Mouse (Mus musculus) right cerebral cortex, postnatal 25 days (tissue): ENCODE data around the gene Smarca1.

Experiments used
- DNase-seq: peaks from one replicate; pipeline ENCODE4 v3.0.0; 2022

The Smarca1 gene

DNA sequence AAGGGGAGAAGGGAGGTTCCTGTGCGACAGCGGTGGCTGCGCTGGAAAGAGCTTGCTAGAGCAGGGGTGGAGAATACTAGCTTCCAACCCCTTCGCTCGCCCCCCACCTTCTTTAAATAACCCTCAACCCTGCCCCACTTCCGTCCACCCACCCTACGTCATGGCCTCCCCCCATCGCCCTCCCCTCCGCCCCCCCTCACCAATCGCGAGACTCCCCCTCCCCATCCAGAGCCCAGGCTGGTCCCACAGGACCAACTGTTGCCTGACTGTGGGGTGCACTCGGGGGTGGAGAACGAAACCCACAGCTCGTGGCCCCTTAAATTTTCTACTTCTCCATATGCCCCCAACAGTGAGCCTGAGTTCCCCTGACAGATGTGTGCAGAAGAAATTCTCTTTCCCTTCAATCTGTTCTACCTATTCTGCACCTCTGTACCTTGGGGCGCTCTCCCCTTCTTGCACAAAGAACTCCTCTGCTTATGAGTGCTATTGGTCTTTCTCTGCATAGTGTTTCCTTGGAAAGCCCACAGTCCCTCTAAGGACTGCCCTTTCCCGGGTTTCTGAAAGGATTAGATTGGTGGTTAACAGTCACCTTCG lies at the start of gene Smarca1:
Gene Smarca1, minus strand, starts transcription at position 544 of the 594 bp plus-strand sequence.
- DNase-seq, result no peak

DNA sequence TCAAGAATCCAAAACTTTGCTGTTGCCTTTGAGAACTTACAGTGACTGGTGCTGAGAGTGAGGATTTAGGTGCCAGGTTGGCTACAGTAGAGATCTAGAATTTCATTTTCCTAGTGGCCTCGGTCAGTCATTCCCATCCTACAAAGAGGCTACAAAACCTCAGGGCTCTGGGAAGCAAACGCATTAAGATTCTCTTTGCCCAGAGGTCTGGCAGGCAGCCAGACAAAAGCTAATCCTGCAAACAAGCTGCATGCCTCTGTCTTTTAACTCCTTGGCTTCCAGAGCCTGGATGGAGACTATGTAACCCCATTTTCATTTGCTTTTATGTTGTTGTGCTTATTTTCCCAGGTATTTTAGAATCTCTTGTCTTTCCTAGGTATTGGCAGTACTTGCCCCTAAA lies 45.0 kb upstream of the Smarca1 start:
- DNase-seq, result no peak

DNA sequence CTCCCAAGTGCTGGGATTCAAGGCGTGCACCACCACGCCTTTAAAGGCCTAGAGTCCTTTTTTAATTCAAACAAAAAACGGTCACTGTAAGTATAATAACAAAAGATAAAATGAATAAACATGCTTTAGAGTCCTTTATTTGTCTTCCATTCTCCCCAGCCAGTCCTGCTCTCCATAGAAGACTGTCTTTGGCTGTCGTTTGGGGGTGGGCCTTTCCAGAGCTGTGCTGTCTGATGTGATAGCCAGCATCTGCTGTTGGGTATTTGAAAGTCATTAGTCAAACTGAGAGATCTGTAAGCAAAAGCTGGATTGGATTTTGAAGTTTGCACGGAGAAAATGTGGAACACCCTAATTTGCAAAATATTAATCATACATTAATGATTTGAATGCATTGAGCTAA lies 44.1 kb upstream of the Smarca1 start:
- no peak for DNase-seq

DNA sequence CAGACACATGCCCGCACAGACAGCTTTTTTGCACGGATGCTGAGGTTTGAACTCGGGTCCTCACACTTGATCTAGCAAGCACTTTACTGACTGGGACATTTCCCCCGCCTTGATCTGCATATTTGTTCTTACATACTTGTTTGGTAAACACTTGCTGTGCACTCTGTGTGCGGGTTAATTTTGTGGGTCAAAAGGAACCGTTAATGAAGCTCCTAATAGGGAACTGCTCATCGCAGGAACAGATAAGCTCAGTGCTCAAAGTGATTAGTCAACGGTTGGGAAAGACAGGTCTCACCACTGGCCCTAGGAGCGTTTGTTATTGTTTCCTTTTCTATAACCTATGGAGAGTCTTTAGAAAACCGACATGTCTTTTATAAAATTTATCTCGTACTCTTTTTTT lies 41.6 kb upstream of the Smarca1 start:
- no peak for DNase-seq

DNA sequence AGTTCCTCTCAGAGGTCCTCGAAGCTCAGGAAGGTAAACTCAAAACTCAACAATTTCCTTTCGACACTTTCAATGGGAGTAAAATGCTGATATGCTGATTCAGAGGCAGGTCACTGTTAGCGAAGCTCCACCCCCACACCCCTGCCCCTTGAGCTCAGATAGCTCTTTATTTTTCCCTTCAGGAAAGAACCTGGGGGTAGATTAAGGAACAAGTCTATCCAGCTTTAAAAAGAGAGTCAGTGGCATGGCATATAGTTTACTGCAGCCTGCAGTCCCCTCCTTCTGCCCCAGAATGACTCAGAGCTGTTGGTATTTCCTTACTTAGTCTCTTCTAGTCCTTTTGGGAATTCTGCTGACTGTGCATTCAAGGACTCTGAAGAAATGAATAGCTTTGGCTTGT lies 37.7 kb upstream of the Smarca1 start:
- no peak for DNase-seq

DNA sequence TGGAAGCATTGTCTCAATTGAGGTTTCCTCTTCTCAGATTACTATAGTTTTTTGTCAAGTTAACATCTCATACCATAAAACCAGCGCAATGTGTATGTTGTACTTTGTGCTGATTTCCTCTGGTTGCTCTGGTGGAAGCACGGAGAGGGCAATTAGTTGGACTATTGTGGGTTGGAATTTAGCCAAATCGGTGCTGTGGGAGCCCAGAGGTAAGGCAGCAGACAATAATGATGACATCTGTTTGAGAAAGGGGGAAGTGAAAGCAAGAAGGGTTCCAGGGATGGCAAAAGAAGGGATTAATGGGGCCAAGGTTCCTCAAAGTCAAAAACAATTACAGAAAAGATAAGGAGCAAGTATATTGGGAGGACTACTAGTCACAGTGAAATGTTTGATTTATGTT lies 35.2 kb upstream of the Smarca1 start:
- DNase-seq, result no peak

DNA sequence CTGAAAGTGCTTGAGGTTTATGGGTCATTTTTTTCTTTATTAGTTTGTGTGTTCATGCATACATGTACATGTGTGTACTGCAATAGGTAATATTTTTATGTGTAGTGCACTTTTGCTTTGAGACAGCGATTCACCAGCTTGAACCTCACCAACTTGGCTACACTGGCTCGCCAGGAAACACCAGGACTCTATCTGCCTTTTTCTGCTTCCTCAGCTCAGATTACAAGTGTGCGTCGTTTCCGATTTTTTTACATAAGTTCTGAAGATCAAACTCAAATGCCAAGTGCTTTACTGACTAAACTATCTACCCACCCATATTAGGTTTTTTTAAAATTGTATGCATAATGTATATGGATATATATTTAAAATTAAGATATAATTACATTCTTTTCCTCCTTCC lies 27.8 kb upstream of the Smarca1 start:
- no peak for DNase-seq

DNA sequence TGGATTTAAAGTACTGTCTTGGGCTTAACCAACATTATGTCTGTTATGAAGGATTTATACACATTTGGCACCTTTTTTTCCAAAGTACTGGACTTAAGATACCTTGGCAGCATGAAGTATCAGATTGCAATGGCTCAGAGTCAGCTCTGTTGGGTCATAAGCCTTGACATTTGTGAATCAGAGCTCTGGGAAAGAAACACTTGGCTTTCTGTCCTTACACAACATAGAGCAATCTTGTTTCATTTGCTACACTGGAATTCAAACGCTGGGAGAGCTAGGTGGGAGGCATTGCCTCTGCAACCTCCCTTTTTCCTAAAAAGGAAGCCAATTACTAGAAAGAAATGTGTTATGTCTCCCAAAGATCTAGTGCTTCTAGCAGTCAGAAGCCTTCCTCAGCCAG lies 24.1 kb upstream of the Smarca1 start:
- DNase-seq, result no peak

DNA sequence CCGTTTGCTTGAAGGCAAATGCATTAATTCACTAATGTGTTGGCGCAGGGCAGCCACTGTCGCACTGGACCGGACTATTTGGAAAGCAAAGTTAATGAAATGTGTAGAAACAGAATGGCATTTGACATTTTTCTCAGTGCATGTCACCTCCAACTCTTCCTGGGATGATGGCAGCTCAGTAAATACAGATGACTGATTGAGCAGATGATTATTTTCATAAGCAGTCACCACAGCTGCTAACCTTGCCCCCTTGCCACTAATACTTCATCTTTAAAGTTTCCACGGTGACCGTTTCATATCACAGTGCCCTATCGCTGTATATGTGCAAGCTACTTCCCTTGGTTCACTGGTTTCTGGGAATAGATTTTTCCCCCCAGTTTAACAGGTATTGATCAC lies 20.8 kb upstream of the Smarca1 start:
- no peak for DNase-seq

DNA sequence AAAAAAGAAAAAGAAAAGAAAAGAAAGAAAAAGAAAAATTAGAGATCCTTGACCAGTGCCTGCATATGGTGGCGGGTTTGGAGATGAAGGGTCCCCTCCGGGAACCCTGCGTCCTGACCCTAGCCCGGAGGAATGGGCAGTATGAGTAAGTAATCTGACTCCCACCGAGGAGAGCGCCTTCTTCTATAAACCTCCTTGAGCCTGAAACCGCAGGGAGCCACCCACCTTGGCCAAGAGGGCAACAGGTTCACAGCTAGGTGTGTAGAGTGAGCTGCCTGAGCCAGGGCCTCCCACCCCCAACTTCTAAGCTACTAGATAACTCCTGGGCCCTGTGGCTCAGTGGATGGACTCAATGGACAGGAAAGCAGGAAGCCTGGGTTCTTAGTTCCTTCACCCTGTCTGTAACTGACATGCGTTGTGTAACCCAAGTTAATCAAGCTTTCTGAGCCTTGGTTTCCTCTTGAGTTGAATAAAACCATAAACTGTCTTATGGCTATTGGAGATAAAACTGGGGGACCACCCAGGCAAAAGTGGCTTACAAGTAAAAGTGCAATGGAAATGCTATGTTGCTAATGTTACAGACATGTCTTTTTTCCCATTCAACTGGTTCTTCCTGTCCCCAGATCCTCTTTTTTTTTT lies 20.2 kb upstream of the Smarca1 start:
- no peak for DNase-seq

DNA sequence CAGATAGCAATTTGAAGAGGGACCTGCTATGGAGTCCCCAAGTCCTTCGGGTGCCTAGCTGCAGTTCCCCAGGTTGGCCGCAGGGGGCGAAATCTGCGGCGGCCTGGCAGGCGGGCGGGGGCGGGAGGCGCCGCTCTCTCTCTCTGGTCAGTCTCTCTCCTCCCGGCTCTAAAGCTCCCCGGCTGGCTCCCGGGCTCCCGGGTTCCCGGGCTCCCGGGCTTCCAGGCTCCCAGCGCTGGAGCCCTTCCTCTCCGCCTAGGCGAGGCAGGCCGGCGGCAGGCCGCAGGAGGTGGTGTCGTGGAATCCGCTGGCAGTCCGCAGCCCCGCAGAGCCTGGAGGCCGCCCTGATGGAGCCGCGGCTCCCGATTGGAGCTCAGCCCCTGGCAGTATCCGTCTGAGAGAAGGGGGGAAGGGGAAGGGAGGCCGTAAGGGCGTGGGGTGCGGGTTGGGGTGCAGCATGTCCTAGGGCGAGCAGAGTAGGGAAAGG lies 19.6 kb upstream of the Smarca1 start, which contains the start of gene Ocrl:
Gene Ocrl, plus strand, starts transcription at position 82 of the 487 bp plus-strand sequence.
- DNase-seq, result peak; percentile 74

DNA sequence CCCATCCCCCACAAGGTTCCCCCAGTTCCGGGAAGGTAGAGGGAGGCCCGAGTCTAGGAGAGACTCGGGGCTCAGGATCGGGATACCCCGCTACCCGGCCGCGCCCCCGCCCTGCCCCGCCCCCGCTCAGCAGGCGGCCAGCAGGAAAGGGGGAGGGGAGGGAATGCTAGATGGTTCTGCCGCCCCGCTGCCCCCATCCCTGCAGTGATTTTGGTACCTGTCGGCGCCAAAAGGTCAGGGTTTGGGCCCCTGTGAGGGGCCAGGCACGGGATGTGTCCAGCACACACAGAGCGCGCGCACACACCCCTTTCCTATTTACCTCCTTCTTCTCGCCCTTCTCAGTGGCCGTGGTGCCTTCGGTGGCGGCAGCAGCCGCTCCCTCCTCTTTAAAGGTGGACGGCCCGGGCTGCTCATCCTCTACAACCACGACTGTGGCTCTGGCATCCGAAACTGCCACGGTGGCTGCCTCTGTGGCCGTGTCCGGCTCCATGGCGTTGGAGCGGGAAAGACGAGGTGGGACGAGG lies 805 bp downstream of the Smarca1 start:
- peak; percentile 23 for DNase-seq

DNA sequence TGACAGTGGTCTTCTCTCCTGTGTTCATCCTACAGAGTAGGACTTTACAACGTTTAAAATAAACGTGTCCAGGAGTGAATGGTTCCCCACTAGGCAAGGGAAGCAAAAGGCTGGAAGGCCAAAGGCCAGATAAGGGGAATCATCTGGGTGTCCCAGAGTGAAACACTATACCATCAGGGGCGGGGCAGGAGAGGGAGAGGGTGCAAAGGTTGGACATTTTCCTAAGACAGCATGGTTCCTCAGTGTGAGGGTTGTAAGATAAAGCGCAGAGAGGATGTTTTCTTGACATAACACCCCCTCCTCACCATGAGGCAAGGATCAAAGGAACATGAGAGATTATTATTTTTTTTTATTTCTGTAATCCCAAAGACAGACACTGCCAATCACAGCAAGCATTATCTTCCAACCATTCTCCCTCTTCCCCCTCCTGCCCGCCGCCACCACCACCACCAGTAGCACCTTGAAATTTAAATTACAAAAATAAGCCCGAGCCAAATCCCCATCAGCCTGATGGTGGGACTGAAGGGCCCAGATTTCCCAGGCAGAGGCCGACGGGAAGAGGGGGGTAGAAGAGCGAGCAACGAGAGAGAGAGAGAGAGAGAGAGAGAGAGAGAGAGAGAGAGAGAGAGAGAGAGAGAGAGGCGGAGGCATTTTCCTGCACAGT lies 1.4 kb downstream of the Smarca1 start:
- no peak for DNase-seq

DNA sequence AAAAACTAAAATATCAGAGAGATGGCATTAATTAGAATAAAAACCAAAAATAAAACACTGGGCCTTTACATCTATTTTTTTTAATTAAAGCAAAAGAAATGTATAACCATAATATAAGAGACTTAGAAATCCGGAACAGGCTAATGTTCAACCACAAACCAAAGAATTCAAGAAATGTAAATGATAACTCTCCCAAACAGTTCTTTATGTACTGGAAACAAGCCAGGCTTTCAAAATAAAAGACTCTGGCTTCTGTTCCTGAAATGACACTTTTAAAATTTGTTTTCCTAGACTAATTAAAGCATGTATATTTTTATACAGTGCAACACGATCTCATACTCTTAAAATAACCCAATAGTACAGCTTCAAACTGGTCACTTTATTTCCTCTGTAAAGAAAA lies 5.4 kb downstream of the Smarca1 start:
- DNase-seq, result no peak

DNA sequence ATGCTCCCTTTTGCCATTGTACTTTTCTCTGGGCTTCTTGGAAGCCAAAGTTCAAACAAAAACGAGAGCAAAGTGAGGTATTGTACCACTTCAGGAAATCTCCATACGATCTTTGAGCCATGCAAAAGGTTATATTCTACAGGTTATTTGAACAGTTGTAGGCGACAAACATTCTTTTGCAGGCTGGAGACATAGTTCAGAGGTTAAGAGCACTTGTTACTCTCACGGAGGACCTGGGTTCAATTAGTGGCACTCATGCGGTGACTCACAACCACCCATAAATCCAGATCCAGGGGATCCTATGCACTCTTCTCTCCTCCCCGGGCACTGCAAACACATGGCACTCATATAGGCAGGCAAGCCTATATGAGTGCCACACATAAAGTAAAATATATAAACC lies 10.0 kb downstream of the Smarca1 start:
- no peak for DNase-seq

DNA sequence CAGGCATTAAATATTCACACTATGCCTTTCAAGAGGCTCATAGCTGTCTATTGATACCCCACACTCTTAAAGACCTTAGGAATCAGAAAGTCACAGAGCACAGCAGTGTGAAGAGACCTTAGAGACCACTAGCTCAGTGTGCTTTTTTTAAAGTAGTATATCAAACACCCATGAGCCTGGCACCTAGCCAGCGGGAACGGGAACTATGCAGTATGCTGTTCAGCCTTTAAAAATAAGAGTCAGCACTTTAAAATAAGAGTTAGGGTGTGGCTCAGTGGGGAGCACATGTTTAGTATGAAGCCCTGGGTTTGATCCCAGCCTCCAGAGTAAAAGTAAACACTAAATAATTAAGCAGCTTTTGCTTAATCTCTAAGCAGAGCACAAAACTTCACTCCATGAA lies 12.7 kb downstream of the Smarca1 start:
- DNase-seq, result no peak

DNA sequence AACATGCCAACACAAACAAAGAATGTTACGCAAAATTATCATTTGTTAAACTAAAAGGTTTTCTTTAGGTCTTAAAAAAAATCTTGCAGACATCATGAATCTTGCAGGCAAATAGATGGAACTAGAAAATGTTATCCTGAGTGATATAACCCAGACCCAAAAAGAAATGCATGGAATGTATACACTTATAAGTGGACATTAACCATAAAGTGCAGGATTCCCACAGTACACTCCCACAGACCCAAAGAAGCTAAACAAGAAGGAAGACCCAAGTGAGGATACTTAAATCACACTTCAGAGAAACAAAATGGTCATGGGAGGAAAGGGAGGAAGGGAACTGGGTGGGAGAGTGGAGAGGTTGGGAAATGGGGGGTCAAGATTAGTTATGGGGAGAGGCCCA lies 34.2 kb downstream of the Smarca1 start:
- no peak for DNase-seq

DNA sequence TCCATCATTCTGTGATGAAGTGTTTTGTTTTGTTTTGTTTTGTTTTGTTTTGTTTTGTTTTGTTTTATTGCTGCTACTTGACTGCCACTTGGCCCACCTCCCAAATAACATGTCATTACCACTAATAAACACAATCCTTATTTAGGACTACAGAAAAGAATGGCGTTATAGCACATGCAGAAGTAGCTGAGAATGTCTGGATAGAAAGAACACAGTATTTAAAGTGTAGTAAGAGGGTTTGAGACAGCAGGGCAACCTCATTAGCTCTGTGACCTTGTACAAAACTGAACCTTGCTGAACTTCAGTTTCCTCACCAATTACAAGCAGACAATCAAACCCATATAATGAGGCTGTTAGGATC lies 57.0 kb downstream of the Smarca1 start:
- DNase-seq, result no peak

DNA sequence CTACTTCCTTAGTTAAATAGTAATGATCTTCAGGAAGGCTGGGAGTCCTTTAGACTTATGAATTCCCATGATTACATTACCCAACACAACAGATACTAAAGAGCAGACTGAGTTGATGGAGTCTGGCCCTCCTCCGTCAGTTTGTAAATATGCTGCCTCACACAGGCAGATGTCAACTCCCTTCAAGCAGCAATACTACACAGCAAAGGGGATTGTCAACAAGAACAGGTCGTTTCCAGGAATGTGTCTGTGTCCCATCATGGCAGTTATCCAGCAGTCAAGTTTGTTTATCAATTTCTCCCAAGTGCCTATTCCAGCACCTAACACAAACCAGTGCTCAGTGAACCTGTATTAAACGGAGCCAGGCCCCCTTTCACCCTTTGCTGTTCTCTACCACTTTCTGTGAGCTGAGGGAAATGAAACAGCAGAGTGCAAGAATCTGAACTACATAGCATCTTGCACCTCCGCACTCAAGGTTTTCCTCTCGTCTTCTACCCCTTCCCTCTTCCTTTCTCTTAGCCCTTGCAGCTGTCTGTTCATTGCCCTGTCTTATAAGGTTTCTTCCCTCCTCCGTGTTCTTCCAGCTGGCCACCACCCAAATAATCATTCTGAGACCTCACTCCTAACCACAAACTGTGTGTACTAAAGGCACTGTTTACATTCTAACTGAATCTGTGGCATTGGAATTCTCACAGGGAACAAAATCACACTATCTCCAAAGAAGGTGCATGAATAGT lies 57.5 kb downstream of the Smarca1 start:
- DNase-seq, result no peak

DNA sequence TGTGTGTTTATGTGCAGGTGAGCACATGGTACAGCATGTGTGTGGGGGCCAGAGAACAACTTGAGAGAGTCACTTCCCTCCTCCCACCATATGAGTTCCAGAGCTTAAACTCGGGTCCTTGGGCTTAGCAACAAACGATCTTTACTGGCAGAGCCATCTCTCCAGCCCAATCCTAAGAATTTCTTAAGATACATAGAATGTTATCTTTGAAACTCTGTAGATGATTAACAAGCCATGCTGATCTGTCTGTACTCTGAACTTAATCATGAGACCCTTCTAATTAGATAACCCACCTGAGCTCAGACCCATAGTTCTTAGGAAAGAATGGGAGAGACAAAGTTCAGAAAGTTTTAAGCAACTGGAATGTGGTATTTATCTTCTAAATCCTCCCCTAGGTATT lies 59.3 kb downstream of the Smarca1 start:
- DNase-seq, result no peak

DNA sequence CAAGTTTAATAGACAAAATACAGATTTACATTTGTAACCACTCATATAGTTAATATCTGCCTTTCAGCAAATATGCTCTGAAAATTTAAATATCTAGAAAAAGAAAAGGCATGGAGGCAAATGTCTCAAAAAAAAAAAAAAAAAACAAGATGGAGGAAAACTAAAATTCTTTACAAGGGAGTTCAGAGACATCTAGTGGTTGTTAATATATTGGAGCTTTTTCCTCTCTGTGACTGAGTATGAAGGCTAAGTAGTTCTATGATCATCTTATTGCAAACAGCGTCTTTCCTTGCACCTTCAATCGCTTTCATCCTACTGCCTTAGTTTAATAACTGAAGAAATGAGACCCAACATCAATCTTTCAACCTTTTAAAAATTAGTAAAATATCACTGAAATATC lies 72.2 kb downstream of the Smarca1 start:
- no peak for DNase-seq

DNA sequence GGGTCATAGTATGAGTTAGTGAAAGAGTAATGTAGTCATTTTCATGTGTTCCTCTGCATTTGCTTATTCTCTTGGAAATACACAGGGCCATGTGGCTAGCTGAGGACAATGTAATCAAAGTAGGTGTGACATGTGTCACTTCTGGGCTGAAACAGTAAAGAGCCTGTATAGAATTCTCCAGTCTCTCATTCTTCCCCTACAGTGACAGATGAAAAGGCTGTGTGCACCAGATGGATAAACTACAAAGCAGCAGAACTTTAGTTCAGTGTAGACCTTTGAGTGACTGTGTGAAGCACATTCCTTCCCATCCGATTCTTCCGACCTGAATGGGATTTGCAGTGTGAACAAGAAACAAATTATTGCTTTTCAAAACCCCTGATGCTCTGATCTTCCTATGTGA lies 84.1 kb downstream of the Smarca1 start:
- no peak for DNase-seq

DNA sequence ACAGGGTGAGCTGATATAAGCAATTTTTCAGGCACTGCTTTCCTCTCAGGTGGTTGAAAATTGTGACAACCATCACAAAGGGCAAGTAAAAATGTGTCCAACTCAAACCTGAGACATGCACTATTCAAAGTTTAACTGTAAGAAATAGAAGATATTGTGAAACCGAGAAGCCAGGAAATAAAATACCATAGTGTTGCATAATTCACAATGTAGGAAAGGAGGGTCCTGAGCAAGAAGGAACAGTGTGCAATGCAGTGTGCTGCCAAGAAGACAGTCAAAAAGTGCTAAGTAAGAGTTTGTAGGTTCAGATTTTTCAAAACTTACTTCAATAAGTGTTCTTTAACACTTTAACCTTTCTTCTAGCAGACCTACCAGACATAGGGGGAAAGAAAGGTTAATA lies 128.3 kb downstream of the Smarca1 start:
- DNase-seq, result no peak

DNA sequence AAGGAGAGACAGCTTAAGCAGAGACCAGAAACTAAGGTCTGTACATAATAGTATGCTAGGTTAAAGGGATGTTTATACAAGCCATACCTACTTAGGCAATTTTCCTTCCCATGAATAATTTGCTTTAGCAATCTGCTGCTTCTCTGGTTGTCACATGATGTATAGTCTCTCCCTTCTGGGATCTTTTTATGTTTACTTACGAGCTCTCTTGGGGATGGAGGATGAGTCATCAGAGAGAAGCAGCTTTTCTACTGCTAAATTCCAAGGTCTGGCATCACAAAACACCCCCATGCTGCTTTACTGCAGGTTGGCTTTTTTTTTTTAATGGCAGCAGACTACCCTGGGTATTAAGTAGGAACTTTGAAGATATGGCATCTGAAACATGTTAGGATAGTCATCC lies 132.6 kb downstream of the Smarca1 start:
- no peak for DNase-seq
